Mouse (Mus musculus): Measurements from ENCODE around the gene Rapgef4. TPM values are rescaled to one million over a fixed set of nuclear protein-coding genes. Genes with fewer than 3 reads are reported as not detected.

Rapgef4 gene
- total and polyA plus RNA-seq, 3 experiments = 0.33 TPM; not detected in 2

DNA sequence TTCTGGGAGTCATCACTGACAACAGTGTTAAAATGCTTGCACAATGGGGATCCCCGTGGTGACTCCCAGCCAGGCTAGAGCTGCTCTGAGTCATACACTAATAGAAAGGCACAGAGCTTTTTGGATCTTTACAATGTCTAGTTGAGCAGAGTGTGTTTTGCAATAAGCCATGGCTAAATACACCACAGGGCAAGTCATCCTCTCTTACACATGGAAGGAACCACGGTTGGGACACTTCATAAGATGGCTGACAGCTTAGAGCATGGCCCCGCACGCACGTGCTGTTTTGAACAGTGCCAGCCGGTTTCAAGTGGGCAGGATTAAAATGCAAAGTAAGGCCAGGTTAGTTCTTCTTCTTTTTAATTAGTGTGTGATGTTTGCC, 97.1 kb downstream of the Rapgef4 start:
- no peak for TF ChIP-seq POLR2AphosphoS5 (IDR thresholded peaks at IDR 0.05; ENCODE audit: insufficient replicate concordance, low read depth, low read length)
- no peak for TF ChIP-seq GATA2 (IDR thresholded peaks at IDR 0.05; ENCODE audit: borderline replicate concordance, low read depth, low read length)
- no peak for TF ChIP-seq TAL1 (conservative IDR thresholded peaks at IDR 0.05; ENCODE audit: low read depth, low read length)
- no peak for TF ChIP-seq GATA1 (IDR thresholded peaks at IDR 0.05; ENCODE audit: borderline replicate concordance, low read length)
- no peak for TF ChIP-seq CTCF (IDR thresholded peaks at IDR 0.05; ENCODE audit: low read depth, low read length)
- Histone ChIP-seq H3K36me3 (replicated peaks) (no peaks in the 10 kb centered on the region), H3K9me3 (replicated peaks) (no peaks in the 10 kb centered on the region), H3K4me1 (ENCODE audit: insufficient read depth, low read depth, low read length) (no peaks in the 10 kb centered on the region), H3K4me3 (ENCODE audit: low read depth, low read length) (no peak overlapping the region), H3K27me3 (ENCODE audit: insufficient read depth, low read length) (peaks cover 3% of the 10 kb centered on the region; the same call in 1 of the 2 replicates)
- ATAC-seq (ENCODE audit: extremely low read depth, insufficient number of reproducible peaks, low FRiP score, poor library complexity, severe bottlenecking) = no peak
- DNase-seq (ENCODE audit: low spot score) = no peak

GRCm38 (mm10) chr2:72079110-72079509, 98.1 kb downstream of the Rapgef4 start:
- DNase-seq (ENCODE audit: low spot score) (no peak), ATAC-seq (ENCODE audit: extremely low read depth, insufficient number of reproducible peaks, low FRiP score, poor library complexity, severe bottlenecking) (no peak)
- TF ChIP-seq GATA1 (IDR thresholded peaks at IDR 0.05; ENCODE audit: borderline replicate concordance, low read length) (no peak), POLR2AphosphoS5 (IDR thresholded peaks at IDR 0.05; ENCODE audit: insufficient replicate concordance, low read depth, low read length) (no peak), GATA2 (IDR thresholded peaks at IDR 0.05; ENCODE audit: borderline replicate concordance, low read depth, low read length) (no peak), CTCF (IDR thresholded peaks at IDR 0.05; ENCODE audit: low read depth, low read length) (no peak), TAL1 (conservative IDR thresholded peaks at IDR 0.05; ENCODE audit: low read depth, low read length) (no peak)
- H3K27me3 ChIP-seq (ENCODE audit: insufficient read depth, low read length) = peaks cover 3% of the 10 kb centered on the region; the same call in 1 of the 2 replicates
- no peaks in the 10 kb centered on the region for H3K36me3 ChIP-seq (replicated peaks)
- H3K9me3 ChIP-seq (replicated peaks) = no peaks in the 10 kb centered on the region
- H3K4me3 ChIP-seq (ENCODE audit: low read depth, low read length) = no peak overlapping the region
- H3K4me1 ChIP-seq (ENCODE audit: insufficient read depth, low read depth, low read length) = no peaks in the 10 kb centered on the region

DNA sequence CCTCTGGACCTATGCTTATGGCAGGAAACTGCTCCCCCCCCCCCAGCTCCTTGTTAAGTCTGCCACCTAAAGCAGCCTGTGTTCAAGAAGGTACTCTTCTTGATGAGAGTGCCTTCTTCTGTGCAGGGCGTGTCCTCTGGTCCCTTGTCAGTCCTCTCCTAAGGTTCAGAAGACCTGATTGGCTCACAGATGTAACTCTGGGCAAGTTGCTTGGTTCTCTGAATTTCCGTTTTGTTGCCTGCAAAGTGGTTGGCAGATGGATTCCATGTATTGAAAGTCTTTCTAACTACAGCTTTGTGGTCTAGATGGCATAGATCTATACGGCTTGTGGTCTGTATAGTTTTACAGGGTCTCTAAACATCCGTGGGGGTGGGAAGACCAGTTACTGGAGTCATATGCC, 101.8 kb downstream of the Rapgef4 start:
- no peaks in the 10 kb centered on the region; the same call in 1 of the 2 replicates for H3K27me3 ChIP-seq (ENCODE audit: insufficient read depth, low read length)
- no peak for DNase-seq (ENCODE audit: low spot score)
- no peak for TF ChIP-seq TAL1 (conservative IDR thresholded peaks at IDR 0.05; ENCODE audit: low read depth, low read length)
- no peak for TF ChIP-seq CTCF (IDR thresholded peaks at IDR 0.05; ENCODE audit: low read depth, low read length)
- no peak for TF ChIP-seq GATA1 (IDR thresholded peaks at IDR 0.05; ENCODE audit: borderline replicate concordance, low read length)
- TF ChIP-seq GATA2 (IDR thresholded peaks at IDR 0.05; ENCODE audit: borderline replicate concordance, low read depth, low read length) = no peak
- no peak for TF ChIP-seq POLR2AphosphoS5 (IDR thresholded peaks at IDR 0.05; ENCODE audit: insufficient replicate concordance, low read depth, low read length)

GRCm38 (mm10) chr2:72088886-72089285, 107.8 kb downstream of the Rapgef4 start:
- no peaks in the 10 kb centered on the region for H3K9me3 ChIP-seq (replicated peaks)
- no peaks in the 10 kb centered on the region for H3K27me3 ChIP-seq (ENCODE audit: insufficient read depth, low read length)
- ATAC-seq (ENCODE audit: extremely low read depth, insufficient number of reproducible peaks, low FRiP score, poor library complexity, severe bottlenecking) (no peak), DNase-seq (ENCODE audit: low spot score) (no peak)
- no peaks in the 10 kb centered on the region for H3K36me3 ChIP-seq (replicated peaks)
- no peak for TF ChIP-seq POLR2AphosphoS5 (IDR thresholded peaks at IDR 0.05; ENCODE audit: insufficient replicate concordance, low read depth, low read length)
- H3K4me3 ChIP-seq (ENCODE audit: low read depth, low read length) = no peak overlapping the region
- H3K4me1 ChIP-seq (ENCODE audit: insufficient read depth, low read depth, low read length) = no peaks in the 10 kb centered on the region

More for the DNA sequence above, 101.8 kb downstream of the Rapgef4 start:
- Histone ChIP-seq H3K4me3 (ENCODE audit: low read depth, low read length) (no peak overlapping the region), H3K4me1 (ENCODE audit: insufficient read depth, low read depth, low read length) (no peaks in the 10 kb centered on the region), H3K36me3 (replicated peaks) (no peaks in the 10 kb centered on the region), H3K9me3 (replicated peaks) (no peaks in the 10 kb centered on the region)
- ATAC-seq (ENCODE audit: extremely low read depth, insufficient number of reproducible peaks, low FRiP score, poor library complexity, severe bottlenecking) = no peak

DNA sequence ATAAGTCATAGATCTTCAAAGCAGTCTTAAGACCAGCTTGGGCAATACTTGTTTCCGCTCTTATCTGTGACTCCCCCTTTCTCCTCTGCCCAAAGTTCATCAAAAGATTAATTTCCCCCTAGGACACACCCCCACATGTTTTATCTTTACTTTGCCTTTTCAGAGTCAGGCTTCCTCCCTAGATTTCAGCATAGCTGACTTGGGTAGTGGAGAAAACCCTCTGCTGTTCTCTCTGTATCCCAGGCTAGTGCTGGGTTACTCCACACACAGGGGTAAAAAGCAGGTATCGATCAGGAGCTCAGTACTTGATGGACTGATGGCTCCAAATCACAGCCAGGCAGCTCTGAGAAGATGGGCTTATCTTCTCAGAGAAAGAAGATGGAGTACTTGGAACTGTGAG, 109.0 kb downstream of the Rapgef4 start:
- Histone ChIP-seq H3K4me1 (ENCODE audit: insufficient read depth, low read depth, low read length) (no peaks in the 10 kb centered on the region), H3K9me3 (replicated peaks) (no peaks in the 10 kb centered on the region), H3K27me3 (ENCODE audit: insufficient read depth, low read length) (no peaks in the 10 kb centered on the region), H3K4me3 (ENCODE audit: low read depth, low read length) (no peak overlapping the region), H3K36me3 (replicated peaks) (no peaks in the 10 kb centered on the region)
- DNase-seq (ENCODE audit: low spot score) = no peak
- no peak for ATAC-seq (ENCODE audit: extremely low read depth, insufficient number of reproducible peaks, low FRiP score, poor library complexity, severe bottlenecking)
- TF ChIP-seq GATA2 (IDR thresholded peaks at IDR 0.05; ENCODE audit: borderline replicate concordance, low read depth, low read length) (no peak), CTCF (IDR thresholded peaks at IDR 0.05; ENCODE audit: low read depth, low read length) (no peak), GATA1 (IDR thresholded peaks at IDR 0.05; ENCODE audit: borderline replicate concordance, low read length) (no peak), POLR2AphosphoS5 (IDR thresholded peaks at IDR 0.05; ENCODE audit: insufficient replicate concordance, low read depth, low read length) (no peak), TAL1 (conservative IDR thresholded peaks at IDR 0.05; ENCODE audit: low read depth, low read length) (no peak)

DNA sequence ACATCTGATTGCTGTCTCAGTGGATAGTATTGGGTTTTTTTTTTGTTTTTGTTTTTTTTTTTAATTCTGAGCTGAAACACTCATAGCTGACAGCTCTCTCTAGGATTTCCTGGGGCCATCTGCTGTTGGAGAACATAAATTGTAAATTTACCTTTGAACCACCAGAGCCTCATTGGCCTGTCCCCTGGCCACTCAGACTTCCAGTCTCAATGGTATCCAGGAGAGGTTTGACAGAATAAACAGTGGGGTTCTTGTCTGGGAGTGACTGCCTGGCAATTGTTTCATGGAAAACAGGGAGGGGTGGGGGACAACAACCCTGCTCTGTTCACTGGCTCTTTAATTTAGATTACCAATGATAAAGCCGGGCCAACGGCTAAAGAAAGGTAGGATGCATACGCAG, 111.0 kb downstream of the Rapgef4 start:
- DNase-seq (ENCODE audit: low spot score) (no peak), ATAC-seq (ENCODE audit: extremely low read depth, insufficient number of reproducible peaks, low FRiP score, poor library complexity, severe bottlenecking) (no peak)
- Histone ChIP-seq H3K4me3 (ENCODE audit: low read depth, low read length) (no peak overlapping the region), H3K27me3 (ENCODE audit: insufficient read depth, low read length) (no peaks in the 10 kb centered on the region), H3K36me3 (replicated peaks) (no peaks in the 10 kb centered on the region), H3K4me1 (ENCODE audit: insufficient read depth, low read depth, low read length) (no peaks in the 10 kb centered on the region), H3K9me3 (replicated peaks) (no peaks in the 10 kb centered on the region)
- no peak for TF ChIP-seq POLR2AphosphoS5 (IDR thresholded peaks at IDR 0.05; ENCODE audit: insufficient replicate concordance, low read depth, low read length)
- no peak for TF ChIP-seq TAL1 (conservative IDR thresholded peaks at IDR 0.05; ENCODE audit: low read depth, low read length)

DNA sequence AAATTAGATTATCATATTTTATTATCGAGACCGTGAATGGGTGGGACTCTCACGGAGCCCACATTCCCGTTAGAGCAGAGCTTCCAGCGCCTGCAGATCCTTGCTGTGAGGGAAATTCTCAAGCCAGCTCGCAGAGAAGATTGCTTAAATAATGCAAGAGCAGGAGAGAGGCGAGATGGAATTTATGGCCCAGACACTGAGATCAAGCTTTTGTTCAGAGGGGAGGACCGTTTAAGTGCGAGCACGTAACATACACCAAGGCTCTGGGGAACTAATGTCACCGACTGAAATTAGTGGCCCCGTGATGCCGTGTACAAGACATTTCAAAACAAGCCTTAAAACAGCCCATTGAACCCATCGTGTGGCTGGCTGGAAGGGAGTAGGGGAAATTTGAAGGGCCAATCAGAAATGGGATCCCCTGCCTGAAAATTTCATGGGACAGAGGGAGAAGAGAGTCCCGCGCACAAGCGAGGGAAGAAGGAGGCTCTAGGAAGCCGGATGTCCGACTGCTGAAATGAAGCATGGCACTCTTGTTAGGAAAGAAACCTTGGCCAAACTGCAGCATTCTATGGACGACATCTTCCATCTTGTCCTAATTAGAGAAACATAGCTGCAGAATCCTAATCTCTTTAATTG, 112.5 kb downstream of the Rapgef4 start:
- no peaks in the 10 kb centered on the region for H3K36me3 ChIP-seq (replicated peaks)
- H3K4me1 ChIP-seq (ENCODE audit: insufficient read depth, low read depth, low read length) = no peaks in the 10 kb centered on the region
- no peak for DNase-seq (ENCODE audit: low spot score)
- no peaks in the 10 kb centered on the region for H3K27me3 ChIP-seq (ENCODE audit: insufficient read depth, low read length)
- no peak overlapping the region for H3K4me3 ChIP-seq (ENCODE audit: low read depth, low read length)
- no peak for ATAC-seq (ENCODE audit: extremely low read depth, insufficient number of reproducible peaks, low FRiP score, poor library complexity, severe bottlenecking)
- TF ChIP-seq GATA1 (IDR thresholded peaks at IDR 0.05; ENCODE audit: borderline replicate concordance, low read length) (no peak), CTCF (IDR thresholded peaks at IDR 0.05; ENCODE audit: low read depth, low read length) (no peak), GATA2 (IDR thresholded peaks at IDR 0.05; ENCODE audit: borderline replicate concordance, low read depth, low read length) (no peak), TAL1 (conservative IDR thresholded peaks at IDR 0.05; ENCODE audit: low read depth, low read length) (no peak), POLR2AphosphoS5 (IDR thresholded peaks at IDR 0.05; ENCODE audit: insufficient replicate concordance, low read depth, low read length) (no peak)
- H3K9me3 ChIP-seq (replicated peaks) = no peaks in the 10 kb centered on the region
